Mouse (Mus musculus): ENCODE measurements around the gene Ptprf. TPM values are rescaled to one million over a fixed set of nuclear protein-coding genes. Genes with fewer than 3 reads are reported as not detected.
A peak's percentile ranks its signal among the peaks of the same experiment; 100 is the strongest.

Gene Ptprf
- polyA plus RNA-seq, 1 experiment = 194 TPM

DNA sequence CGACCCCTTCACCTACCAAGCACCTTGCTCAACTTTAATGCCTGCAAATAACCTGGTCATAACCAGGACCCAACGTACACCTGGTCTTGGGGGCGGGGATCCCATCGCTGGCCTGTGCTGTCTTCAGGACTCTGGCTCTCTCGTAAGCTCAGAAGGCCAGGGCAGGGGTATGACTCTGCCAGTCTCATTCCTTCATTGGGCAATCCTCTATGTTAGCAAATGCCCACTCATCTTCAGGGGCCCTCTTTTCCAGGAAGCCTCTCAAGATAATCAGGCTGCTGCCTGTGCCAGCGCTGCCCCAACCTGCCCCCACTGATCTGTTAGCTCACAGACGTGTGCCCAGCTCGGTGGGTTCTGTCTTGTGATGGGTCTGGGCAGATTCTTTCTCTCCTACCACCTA lies 17.2 kb downstream of the Ptprf start:
- H3K4me3 ChIP-seq (ENCODE audit: low read depth, low read length) = no peak overlapping the region
- peaks cover 29% of the 10 kb centered on the region for H3K4me1 ChIP-seq (ENCODE audit: control insufficient read depth, insufficient read depth, low read length)
- TF ChIP-seq CTCF (IDR thresholded peaks at IDR 0.05; ENCODE audit: low read depth, low read length) (no peak), EP300 (IDR thresholded peaks at IDR 0.05; ENCODE audit: insufficient read depth, low read depth, low read length) (no peak), POLR2A (IDR thresholded peaks at IDR 0.05; ENCODE audit: insufficient read depth, low read length) (no peak)

DNA sequence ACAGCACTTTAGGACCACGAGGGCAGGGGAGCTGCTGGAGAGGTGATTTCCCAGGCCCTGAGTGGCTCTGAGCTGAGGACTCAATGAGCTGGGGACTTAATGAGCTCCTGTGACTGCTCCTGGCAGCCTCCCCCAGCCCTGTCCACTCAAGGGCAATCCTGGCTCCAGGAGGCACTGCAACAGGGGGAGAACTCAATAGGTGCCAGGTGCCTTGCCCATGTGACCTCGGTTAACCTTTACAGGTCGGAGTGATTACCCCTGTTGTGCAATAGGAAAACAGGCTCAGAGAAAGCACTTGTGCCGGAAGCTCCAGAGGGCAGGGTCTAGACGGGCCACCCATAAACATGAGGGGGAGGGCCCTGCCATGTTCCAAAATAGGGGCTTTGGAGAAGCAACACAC lies 17.7 kb downstream of the Ptprf start:
- Histone ChIP-seq H3K4me3 (ENCODE audit: low read depth, low read length) (no peak overlapping the region), H3K36me3 (ENCODE audit: control insufficient read depth, insufficient read depth, low read length, poor library complexity, severe bottlenecking) (peaks cover 10% of the 10 kb centered on the region; the same call in 1 of the 2 replicates), H3K4me1 (ENCODE audit: control insufficient read depth, insufficient read depth, low read length) (peaks cover 32% of the 10 kb centered on the region)

More for the DNA sequence above, 17.2 kb downstream of the Ptprf start:
- Histone ChIP-seq H3K9me3 (replicated peaks; ENCODE audit: control insufficient read depth, insufficient read depth, low read length, poor library complexity, severe bottlenecking) (no peaks in the 10 kb centered on the region), H3K36me3 (ENCODE audit: control insufficient read depth, insufficient read depth, low read length, poor library complexity, severe bottlenecking) (peaks cover 7% of the 10 kb centered on the region; the same call in 1 of the 2 replicates), H3K27ac (ENCODE audit: insufficient read depth, low read length) (peak overlapping the region; percentile 94), H3K27me3 (ENCODE audit: control insufficient read depth, insufficient read depth, low read length, poor library complexity, severe bottlenecking) (no peaks in the 10 kb centered on the region), H3K9ac (ENCODE audit: low read depth, poor library complexity, severe bottlenecking) (no peak overlapping the region)

DNA sequence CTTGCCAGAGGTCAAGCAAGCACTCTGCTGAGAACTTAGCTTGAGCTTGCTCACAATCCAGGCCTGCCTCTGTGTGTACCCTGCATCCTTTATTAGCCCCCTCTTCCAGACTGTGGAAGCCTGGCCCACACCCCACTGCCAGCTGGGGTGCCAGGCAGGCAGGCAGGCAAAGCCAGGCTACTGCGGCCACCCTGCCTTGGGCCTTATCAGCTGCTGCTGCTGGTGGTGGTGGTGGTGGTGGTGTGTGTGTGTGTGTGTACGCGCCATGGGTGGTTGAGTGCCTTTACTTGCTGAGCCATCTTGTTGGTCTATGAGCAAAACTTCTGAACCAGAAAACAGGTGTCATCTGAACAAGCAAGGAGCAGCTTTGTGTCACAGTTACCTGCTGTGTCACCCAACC lies 18.3 kb downstream of the Ptprf start:
- no peak for TF ChIP-seq POLR2A (IDR thresholded peaks at IDR 0.05; ENCODE audit: insufficient read depth, low read length)
- no peak for TF ChIP-seq CTCF (IDR thresholded peaks at IDR 0.05; ENCODE audit: low read depth, low read length)
- H3K9me3 ChIP-seq (replicated peaks; ENCODE audit: control insufficient read depth, insufficient read depth, low read length, poor library complexity, severe bottlenecking) = no peaks in the 10 kb centered on the region
- H3K4me3 ChIP-seq (ENCODE audit: low read depth, low read length) = peak overlapping the region; percentile 4; the same call in 1 of the 2 replicates
- peak overlapping the region; percentile 94 for H3K27ac ChIP-seq (ENCODE audit: insufficient read depth, low read length)
- H3K9ac ChIP-seq (ENCODE audit: low read depth, poor library complexity, severe bottlenecking) = no peak overlapping the region
- peaks cover 12% of the 10 kb centered on the region; the same call in 1 of the 2 replicates for H3K36me3 ChIP-seq (ENCODE audit: control insufficient read depth, insufficient read depth, low read length, poor library complexity, severe bottlenecking)
- peaks cover 29% of the 10 kb centered on the region for H3K4me1 ChIP-seq (ENCODE audit: control insufficient read depth, insufficient read depth, low read length)
- H3K27me3 ChIP-seq (ENCODE audit: control insufficient read depth, insufficient read depth, low read length, poor library complexity, severe bottlenecking) = no peaks in the 10 kb centered on the region

More for the DNA sequence above, 17.7 kb downstream of the Ptprf start:
- H3K9me3 ChIP-seq (replicated peaks; ENCODE audit: control insufficient read depth, insufficient read depth, low read length, poor library complexity, severe bottlenecking) = no peaks in the 10 kb centered on the region
- H3K27ac ChIP-seq (ENCODE audit: insufficient read depth, low read length) = peak overlapping the region; percentile 94
- H3K27me3 ChIP-seq (ENCODE audit: control insufficient read depth, insufficient read depth, low read length, poor library complexity, severe bottlenecking) = no peaks in the 10 kb centered on the region
- no peak overlapping the region for H3K9ac ChIP-seq (ENCODE audit: low read depth, poor library complexity, severe bottlenecking)
- TF ChIP-seq POLR2A (IDR thresholded peaks at IDR 0.05; ENCODE audit: insufficient read depth, low read length) (no peak), CTCF (IDR thresholded peaks at IDR 0.05; ENCODE audit: low read depth, low read length) (no peak), EP300 (IDR thresholded peaks at IDR 0.05; ENCODE audit: insufficient read depth, low read depth, low read length) (no peak)

DNA sequence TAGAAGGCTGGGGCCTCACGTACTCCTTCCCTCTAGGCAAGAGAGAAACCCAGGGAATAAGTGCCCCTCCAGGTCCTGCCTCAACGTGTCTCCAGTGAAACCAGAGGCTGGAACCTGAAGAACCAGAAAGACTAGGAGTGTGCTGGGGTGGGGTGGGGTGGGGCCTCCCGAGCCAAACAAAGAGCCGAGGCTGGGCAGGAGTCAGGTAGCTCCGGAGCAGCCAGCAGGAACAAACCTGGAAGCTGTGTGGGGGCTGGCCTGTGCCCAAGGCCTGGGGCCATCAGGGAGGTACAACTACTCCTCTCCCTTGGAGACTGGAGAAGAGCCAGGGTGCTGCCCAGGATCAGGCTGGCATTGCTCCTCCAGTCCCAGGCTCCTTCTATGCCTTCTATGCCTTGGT lies 18.9 kb downstream of the Ptprf start:
- Histone ChIP-seq H3K27ac (ENCODE audit: insufficient read depth, low read length) (peak overlapping the region; percentile 99), H3K9ac (ENCODE audit: low read depth, poor library complexity, severe bottlenecking) (0 out of 2 replicates have a peak overlapping the region, but pooled peaks have one; percentile 9), H3K9me3 (replicated peaks; ENCODE audit: control insufficient read depth, insufficient read depth, low read length, poor library complexity, severe bottlenecking) (no peaks in the 10 kb centered on the region), H3K4me3 (ENCODE audit: low read depth, low read length) (peak overlapping the region; percentile 38), H3K27me3 (ENCODE audit: control insufficient read depth, insufficient read depth, low read length, poor library complexity, severe bottlenecking) (no peaks in the 10 kb centered on the region), H3K4me1 (ENCODE audit: control insufficient read depth, insufficient read depth, low read length) (peaks cover 29% of the 10 kb centered on the region), H3K36me3 (ENCODE audit: control insufficient read depth, insufficient read depth, low read length, poor library complexity, severe bottlenecking) (peaks cover 17% of the 10 kb centered on the region; the same call in 1 of the 2 replicates)
- TF ChIP-seq EP300 (IDR thresholded peaks at IDR 0.05; ENCODE audit: insufficient read depth, low read depth, low read length) (peak; percentile 92), POLR2A (IDR thresholded peaks at IDR 0.05; ENCODE audit: insufficient read depth, low read length) (no peak)

- Histone ChIP-seq H3K4me3 (ENCODE audit: low read depth, low read length) (peak overlapping the region; percentile 38), H3K36me3 (ENCODE audit: control insufficient read depth, insufficient read depth, low read length, poor library complexity, severe bottlenecking) (peaks cover 14% of the 10 kb centered on the region; the same call in 1 of the 2 replicates), H3K27me3 (ENCODE audit: control insufficient read depth, insufficient read depth, low read length, poor library complexity, severe bottlenecking) (no peaks in the 10 kb centered on the region), H3K9ac (ENCODE audit: low read depth, poor library complexity, severe bottlenecking) (0 out of 2 replicates have a peak overlapping the region, but pooled peaks have one; percentile 9), H3K27ac (ENCODE audit: insufficient read depth, low read length) (peak overlapping the region; percentile 99), H3K4me1 (ENCODE audit: control insufficient read depth, insufficient read depth, low read length) (peaks cover 26% of the 10 kb centered on the region), H3K9me3 (replicated peaks; ENCODE audit: control insufficient read depth, insufficient read depth, low read length, poor library complexity, severe bottlenecking) (no peaks in the 10 kb centered on the region)
- TF ChIP-seq POLR2A (IDR thresholded peaks at IDR 0.05; ENCODE audit: insufficient read depth, low read length) (no peak), EP300 (IDR thresholded peaks at IDR 0.05; ENCODE audit: insufficient read depth, low read depth, low read length) (peak; percentile 80), CTCF (IDR thresholded peaks at IDR 0.05; ENCODE audit: low read depth, low read length) (no peak)
Observed at GRCm38 (mm10) chr4:118271556-118272074, 19.6 kb downstream of the Ptprf start.

DNA sequence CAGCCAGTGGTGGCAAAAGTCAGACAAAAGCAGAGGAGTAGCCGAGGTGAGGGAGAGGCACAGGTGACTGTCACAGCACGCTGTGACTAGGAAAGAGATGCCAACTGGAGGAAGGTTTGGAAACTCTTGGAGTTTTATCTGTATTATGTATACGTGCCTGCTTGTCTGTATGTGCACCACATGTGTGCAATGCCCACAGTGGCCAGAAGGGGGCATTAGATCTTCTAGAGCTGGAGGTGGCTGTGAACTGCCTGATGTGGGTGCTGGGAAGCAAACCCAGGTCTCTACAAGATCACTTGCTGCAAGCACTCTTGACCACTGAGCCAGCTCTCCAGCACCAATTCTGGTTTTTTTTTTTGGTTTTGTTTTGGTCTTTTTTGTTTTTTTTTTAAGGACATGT lies 20.5 kb downstream of the Ptprf start:
- no peak overlapping the region for H3K4me3 ChIP-seq (ENCODE audit: low read depth, low read length)
- no peaks in the 10 kb centered on the region for H3K27me3 ChIP-seq (ENCODE audit: control insufficient read depth, insufficient read depth, low read length, poor library complexity, severe bottlenecking)
- H3K9ac ChIP-seq (ENCODE audit: low read depth, poor library complexity, severe bottlenecking) = no peak overlapping the region
- H3K4me1 ChIP-seq (ENCODE audit: control insufficient read depth, insufficient read depth, low read length) = peaks cover 23% of the 10 kb centered on the region
- no peak for TF ChIP-seq POLR2A (IDR thresholded peaks at IDR 0.05; ENCODE audit: insufficient read depth, low read length)
- peak; percentile 48 for TF ChIP-seq CTCF (IDR thresholded peaks at IDR 0.05; ENCODE audit: low read depth, low read length)
- H3K27ac ChIP-seq (ENCODE audit: insufficient read depth, low read length) = peak overlapping the region; percentile 99
- no peaks in the 10 kb centered on the region for H3K9me3 ChIP-seq (replicated peaks; ENCODE audit: control insufficient read depth, insufficient read depth, low read length, poor library complexity, severe bottlenecking)
- H3K36me3 ChIP-seq (ENCODE audit: control insufficient read depth, insufficient read depth, low read length, poor library complexity, severe bottlenecking) = peaks cover 14% of the 10 kb centered on the region; the same call in 1 of the 2 replicates

All from ES-Bruce4 (cell line).